Mouse (Mus musculus) lung, embryonic 16.5 days (tissue): Measurements from ENCODE around the gene Cdh23. TPM values are rescaled to one million over a fixed set of nuclear protein-coding genes. Genes with fewer than 3 reads are reported as not detected.
A peak's percentile ranks its signal among the peaks of the same experiment; 100 is the strongest.

ENCODE experiments used
- ATAC-seq: fragments of 200-750 bp; cut with Nextera tagmentation; 2 replicates; pipeline ENCODE4 v1.8.0; 2017; ENCODE audit warnings: low read depth, mild to moderate bottlenecking, moderate library complexity
- H3K27ac ChIP-seq: fragments of 300-500 bp; sonication (generic); 2 replicates; pipeline ENCODE4 v1.5.1; 2014; ENCODE audit warnings: mild to moderate bottlenecking, control low read depth, low read length
- H3K27me3 ChIP-seq: fragments of 300-500 bp; sonication (generic); 2 replicates; pipeline ENCODE4 v1.6.1; 2014; ENCODE audit warnings: low read depth, low read length, mixed read lengths; ENCODE audit not compliant: control insufficient read depth, insufficient read depth
- H3K36me3 ChIP-seq: fragments of 300-500 bp; sonication (generic); 2 replicates; pipeline ENCODE4 v1.6.1; 2014; ENCODE audit warnings: low read length; ENCODE audit not compliant: control insufficient read depth, insufficient read depth
- H3K4me1 ChIP-seq: fragments of 300-500 bp; sonication (generic); replicated peaks from 2 replicates; pipeline ENCODE4 v1.6.1; 2014; ENCODE audit warnings: low read length, mixed read lengths; ENCODE audit not compliant: control insufficient read depth, insufficient read depth
- H3K4me2 ChIP-seq: fragments of 300-500 bp; sonication (generic); 2 replicates; pipeline ENCODE4 v1.6.1; 2014; ENCODE audit warnings: low read depth, low read length, control low read depth
- H3K4me3 ChIP-seq: fragments of 300-500 bp; sonication (generic); 2 replicates; pipeline ENCODE4 v1.5.1; 2014; ENCODE audit warnings: mild to moderate bottlenecking, low read length, control low read depth
- H3K9ac ChIP-seq: fragments of 300-500 bp; sonication (generic); 2 replicates; pipeline ENCODE4 v1.6.1; 2014; ENCODE audit warnings: low read length, control low read depth
- H3K9me3 ChIP-seq: fragments of 300-500 bp; sonication (generic); 2 replicates; pipeline ENCODE4 v1.6.1; 2016; ENCODE audit warnings: low read length; ENCODE audit not compliant: control insufficient read depth
- WGBS: fragments of 180-500 bp; shearing (Covaris S2); extraction: QIAGEN DNeasy Blood & Tissue Kit; methylation state at CpG from one replicate; pipeline ENCODE4 v1.1.7; 2014; 5-methylcytosine and 5-hydroxymethylcytosine counted together
- polyA plus RNA-seq: library from polyadenylated mRNA; unstranded; fragments of >200 nt; fragmentation: Nextera tagmentation; extraction: Ambion mirVana; gene quantifications from 2 replicates; pipeline ENCODE4 v1.2.1, GENCODE M21; 2015

Cdh23 gene
- polyA plus RNA-seq, 1 experiment from 2014 or later: 0.34 TPM

DNA sequence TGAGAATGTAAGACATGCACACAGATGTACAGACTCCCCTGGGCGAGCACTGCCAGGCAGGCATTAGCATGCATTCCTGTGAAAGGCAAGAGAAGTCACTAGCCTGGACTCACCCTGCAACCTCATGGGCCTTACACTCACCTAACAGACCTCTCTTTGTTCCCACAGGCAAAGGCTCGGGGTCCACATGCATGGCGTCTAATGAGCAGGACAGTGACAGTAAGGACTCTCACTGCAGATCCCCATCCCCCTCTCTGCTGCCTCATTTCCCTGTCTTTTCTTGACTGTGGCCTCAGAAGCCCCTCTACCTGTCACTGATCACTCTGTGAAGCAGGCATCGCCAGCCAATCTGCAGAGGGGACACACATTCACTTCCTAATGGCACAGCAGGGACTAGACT, 337.5 kb downstream of the Cdh23 start:
- Histone ChIP-seq H3K9me3 (no peaks in the 10 kb centered on the region), H3K4me3 (no peak overlapping the region), H3K27ac (no peak overlapping the region), H3K4me1 (peaks cover 4% of the 10 kb centered on the region), H3K36me3 (no peaks in the 10 kb centered on the region), H3K27me3 (no peaks in the 10 kb centered on the region), H3K4me2 (no peak overlapping the region), H3K9ac (no peak overlapping the region)
- WGBS: 37% methylated on average over 4 of the region's 4 CpGs
- ATAC-seq: no peak

DNA sequence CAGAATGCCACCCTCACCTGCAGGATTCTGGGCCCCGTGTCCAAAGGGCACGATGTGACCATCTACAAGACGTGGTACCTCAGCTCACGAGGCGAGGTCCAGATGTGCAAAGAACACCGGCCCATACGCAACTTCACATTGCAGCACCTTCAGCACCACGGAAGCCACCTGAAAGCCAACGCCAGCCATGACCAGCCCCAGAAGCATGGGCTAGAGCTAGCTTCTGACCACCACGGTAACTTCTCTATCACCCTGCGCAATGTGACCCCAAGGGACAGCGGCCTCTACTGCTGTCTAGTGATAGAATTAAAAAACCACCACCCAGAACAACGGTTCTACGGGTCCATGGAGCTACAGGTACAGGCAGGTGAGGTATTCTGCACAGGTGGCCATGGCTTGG, 338.4 kb downstream of the Cdh23 start:
- no peak for ATAC-seq
- Histone ChIP-seq H3K9ac (no peak overlapping the region), H3K36me3 (no peaks in the 10 kb centered on the region), H3K4me3 (no peak overlapping the region), H3K27ac (no peak overlapping the region), H3K9me3 (no peaks in the 10 kb centered on the region), H3K4me1 (peaks cover 12% of the 10 kb centered on the region), H3K4me2 (no peak overlapping the region), H3K27me3 (no peaks in the 10 kb centered on the region)
- whole genome bisulfite sequencing: 92% methylated on average over 14 of the region's 14 CpGs

DNA sequence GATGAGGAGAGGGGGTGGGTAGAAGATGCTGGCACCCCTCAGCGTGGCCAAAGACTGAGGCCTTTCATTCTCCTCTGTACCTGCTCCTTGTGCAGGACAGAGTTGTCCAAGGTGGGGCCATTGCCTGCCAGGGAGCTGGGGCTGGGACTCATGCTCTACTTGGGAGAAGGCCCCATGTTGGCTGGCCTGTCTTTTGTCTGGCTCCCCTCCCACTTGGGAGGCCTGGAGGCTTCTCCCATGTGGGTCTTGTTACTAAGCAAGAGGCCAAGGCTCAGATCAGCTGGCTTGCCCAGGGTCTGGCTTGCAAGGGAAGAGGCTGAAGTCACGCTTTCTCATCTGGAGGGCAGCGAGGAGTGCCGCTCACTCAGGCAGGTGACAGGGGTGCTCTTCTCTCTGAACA, 338.8 kb downstream of the Cdh23 start:
- no peak overlapping the region for H3K27ac ChIP-seq

DNA sequence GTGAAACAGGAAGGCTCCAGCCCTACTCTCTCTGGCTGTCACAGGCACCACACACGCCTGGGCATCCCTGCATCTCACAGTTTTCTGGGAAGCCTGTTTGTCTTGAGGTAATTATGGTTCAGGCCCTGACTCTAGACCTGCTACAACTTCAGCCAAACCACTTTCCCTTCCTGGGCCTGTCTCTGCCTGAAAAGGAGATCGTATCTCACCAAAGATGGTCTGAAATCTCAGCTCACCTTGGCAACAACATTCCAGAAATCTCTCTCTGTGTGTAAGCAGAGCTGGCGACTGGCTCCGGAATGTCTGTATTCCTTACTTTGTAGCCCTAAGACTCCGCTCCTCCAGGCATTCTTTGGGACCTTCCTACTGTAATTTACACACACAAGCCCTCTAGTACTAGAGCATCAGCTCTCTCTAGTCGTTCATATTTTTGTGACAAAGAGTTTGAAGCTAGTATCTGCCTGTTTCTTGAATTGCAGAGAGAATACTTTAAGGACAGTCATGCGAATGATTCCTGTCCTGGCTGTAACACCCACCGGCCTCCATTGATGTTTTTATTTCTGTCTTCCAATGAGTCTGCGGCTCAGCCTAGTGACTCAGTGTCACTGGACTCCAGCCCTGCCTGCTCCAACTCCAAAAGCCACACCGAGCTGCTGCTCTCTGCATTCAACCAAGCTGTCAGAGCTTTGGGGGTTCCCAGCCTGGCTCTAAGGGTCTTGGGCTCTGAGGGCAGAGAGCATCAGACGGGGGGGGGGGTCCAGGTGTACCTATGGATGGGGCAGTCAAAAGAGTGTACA, 341.2 kb downstream of the Cdh23 start:
- 48% methylated on average over 11 of the region's 11 CpGs for WGBS
- no peaks in the 10 kb centered on the region for H3K36me3 ChIP-seq
- H3K9ac ChIP-seq: no peak overlapping the region
- no peak for ATAC-seq
- H3K4me1 ChIP-seq: peaks cover 28% of the 10 kb centered on the region
- no peaks in the 10 kb centered on the region for H3K9me3 ChIP-seq
- H3K4me2 ChIP-seq: no peak overlapping the region
- no peaks in the 10 kb centered on the region for H3K27me3 ChIP-seq
- H3K27ac ChIP-seq: no peak overlapping the region
- no peak overlapping the region for H3K4me3 ChIP-seq

More for the DNA sequence above, 338.8 kb downstream of the Cdh23 start:
- Histone ChIP-seq H3K4me2 (no peak overlapping the region), H3K27me3 (no peaks in the 10 kb centered on the region), H3K4me1 (peaks cover 15% of the 10 kb centered on the region), H3K4me3 (no peak overlapping the region), H3K9me3 (no peaks in the 10 kb centered on the region), H3K9ac (no peak overlapping the region), H3K36me3 (no peaks in the 10 kb centered on the region)
- no peak for ATAC-seq
- WGBS: 86% methylated on average over 4 of the region's 4 CpGs

DNA sequence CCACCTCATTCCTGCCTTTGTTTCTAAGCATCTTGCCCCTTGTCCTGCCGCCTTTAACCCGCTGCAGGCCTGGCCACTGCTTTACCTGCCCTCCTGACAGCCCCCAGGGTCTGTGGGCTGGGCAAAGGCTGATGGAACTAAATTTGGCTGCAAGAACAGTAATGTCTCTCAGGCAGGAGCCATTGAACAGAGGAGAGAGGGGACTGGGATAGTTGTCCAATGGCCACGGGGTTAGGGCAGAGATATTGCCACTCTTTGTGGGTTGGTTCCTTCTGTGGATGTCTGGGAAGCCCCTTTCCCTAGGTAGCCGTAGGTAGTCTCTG, 342.3 kb downstream of the Cdh23 start:
- no peaks in the 10 kb centered on the region for H3K36me3 ChIP-seq
- H3K4me2 ChIP-seq: no peak overlapping the region
- H3K9me3 ChIP-seq: no peaks in the 10 kb centered on the region
- H3K9ac ChIP-seq: no peak overlapping the region
- WGBS: 93% methylated on average over 4 of the region's 4 CpGs
- no peaks in the 10 kb centered on the region for H3K27me3 ChIP-seq
- no peak for ATAC-seq
- H3K27ac ChIP-seq: no peak overlapping the region
- H3K4me3 ChIP-seq: no peak overlapping the region
- peaks cover 37% of the 10 kb centered on the region for H3K4me1 ChIP-seq

DNA sequence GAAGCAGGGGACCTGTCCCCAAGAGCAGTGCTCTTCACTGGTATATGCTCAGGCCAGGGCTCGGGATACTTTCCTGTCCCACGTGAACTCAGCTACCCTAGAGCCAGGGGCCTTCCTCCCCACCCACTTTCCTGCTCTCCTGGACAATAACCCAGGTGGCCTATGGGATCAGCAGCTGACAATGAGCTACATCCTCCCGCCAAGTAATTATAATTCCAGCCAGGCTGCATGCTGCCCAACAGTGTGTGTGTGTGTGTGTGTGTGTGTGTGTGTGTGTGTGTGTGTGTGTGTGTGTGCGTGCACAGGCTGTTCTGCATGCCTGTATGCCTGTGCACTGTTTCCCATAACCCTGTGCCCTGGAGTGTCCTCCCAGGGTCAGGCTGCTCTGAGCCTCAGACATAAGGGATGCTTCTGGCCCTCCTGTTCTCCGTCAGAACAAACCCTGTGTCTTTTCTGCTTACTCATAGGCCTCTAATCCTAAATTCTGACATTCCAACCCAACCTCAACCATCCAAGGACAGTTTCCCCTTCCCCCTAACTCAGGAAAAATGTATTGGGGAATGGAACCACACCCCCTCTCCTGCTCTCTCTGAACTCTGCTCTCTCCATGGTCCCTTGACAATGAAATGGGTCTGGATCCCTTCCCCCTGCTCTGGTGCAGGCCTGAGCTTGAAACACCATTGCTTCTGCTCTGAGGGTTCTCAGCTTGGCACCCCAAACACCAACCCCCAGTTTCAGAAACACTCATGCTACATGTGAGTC, 342.9 kb downstream of the Cdh23 start:
- H3K4me1 ChIP-seq: peaks cover 43% of the 10 kb centered on the region
- ATAC-seq: no peak
- H3K4me2 ChIP-seq: no peak overlapping the region
- H3K27me3 ChIP-seq: no peaks in the 10 kb centered on the region
- WGBS: 65% methylated on average over 5 of the region's 5 CpGs
- no peaks in the 10 kb centered on the region for H3K9me3 ChIP-seq
- peak overlapping the region; percentile 96 for H3K27ac ChIP-seq
- H3K9ac ChIP-seq: no peak overlapping the region
- no peaks in the 10 kb centered on the region for H3K36me3 ChIP-seq
- no peak overlapping the region for H3K4me3 ChIP-seq

DNA sequence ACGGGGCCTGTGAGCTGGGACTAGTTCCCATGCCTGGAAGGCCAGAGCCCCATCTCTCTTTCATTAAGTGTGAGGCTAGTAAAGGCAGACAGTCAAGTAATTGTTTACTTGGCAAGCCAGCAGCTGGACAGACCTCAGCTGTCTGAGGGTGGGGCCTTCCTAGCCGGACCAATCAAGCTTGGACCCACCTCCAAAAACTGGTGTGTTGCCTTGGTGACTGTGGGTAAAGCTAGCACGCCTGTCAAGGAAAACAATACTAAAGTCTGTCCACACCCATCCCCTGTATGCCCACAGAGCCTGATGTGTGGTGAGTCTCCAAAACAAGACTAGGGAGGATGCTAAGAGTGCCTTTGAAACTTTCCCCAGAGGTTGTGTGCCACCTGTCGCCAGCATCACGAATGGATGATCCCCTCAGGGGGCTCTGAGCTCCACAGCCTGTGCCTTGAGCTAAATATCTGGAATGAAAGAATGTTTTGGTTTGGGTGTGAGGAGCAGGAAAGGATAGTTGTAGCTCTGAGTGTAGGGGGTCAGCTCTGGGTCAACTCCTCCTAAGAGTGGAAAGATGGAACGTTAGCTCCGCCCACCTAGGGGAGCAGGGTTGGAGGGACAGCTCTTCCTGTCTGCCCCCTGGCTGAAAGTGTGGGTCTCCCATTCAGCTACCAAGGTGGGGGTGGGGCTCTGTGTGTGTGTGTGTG, 344.4 kb downstream of the Cdh23 start:
- Histone ChIP-seq H3K4me2 (peak overlapping the region; percentile 33), H3K36me3 (no peaks in the 10 kb centered on the region), H3K4me1 (peaks cover 47% of the 10 kb centered on the region), H3K27me3 (no peaks in the 10 kb centered on the region), H3K9ac (peak overlapping the region; percentile 36; the same call in 1 of the 2 replicates), H3K9me3 (no peaks in the 10 kb centered on the region), H3K27ac (peak overlapping the region; percentile 96), H3K4me3 (0 out of 2 replicates have a peak overlapping the region, but pooled peaks have one; percentile 11)
- peak; percentile 88 for ATAC-seq
- WGBS: 16% methylated on average over 7 of the region's 7 CpGs

DNA sequence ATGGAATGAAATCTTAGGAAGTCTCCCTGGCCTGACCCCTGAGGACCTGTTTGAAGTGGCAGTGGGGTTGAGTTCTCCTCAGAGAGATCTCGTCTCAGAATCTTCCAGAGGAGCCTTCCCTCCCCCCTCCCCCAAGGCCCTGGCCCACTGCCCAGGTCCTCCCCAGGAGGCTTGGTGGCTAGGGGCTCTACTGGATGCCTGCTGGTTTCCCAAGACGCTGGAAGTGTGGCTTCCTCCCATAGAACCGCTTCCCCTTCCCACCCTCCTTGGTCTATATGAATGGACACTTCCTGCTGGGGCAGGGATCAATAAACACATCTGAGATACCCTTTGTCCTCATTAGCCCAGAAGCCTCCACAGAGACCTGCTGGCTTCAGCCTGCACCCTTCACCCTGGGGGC, 345.0 kb downstream of the Cdh23 start:
- peak overlapping the region; percentile 36 for H3K9ac ChIP-seq
- H3K27ac ChIP-seq: peak overlapping the region; percentile 96
- 7% methylated on average over 3 of the region's 3 CpGs for WGBS
- H3K36me3 ChIP-seq: no peaks in the 10 kb centered on the region
- H3K27me3 ChIP-seq: no peaks in the 10 kb centered on the region
- H3K4me3 ChIP-seq: peak overlapping the region; percentile 11; the same call in 1 of the 2 replicates
- peak; percentile 58 for ATAC-seq
- H3K9me3 ChIP-seq: no peaks in the 10 kb centered on the region
- peak overlapping the region; percentile 33 for H3K4me2 ChIP-seq
- H3K4me1 ChIP-seq: peaks cover 52% of the 10 kb centered on the region

DNA sequence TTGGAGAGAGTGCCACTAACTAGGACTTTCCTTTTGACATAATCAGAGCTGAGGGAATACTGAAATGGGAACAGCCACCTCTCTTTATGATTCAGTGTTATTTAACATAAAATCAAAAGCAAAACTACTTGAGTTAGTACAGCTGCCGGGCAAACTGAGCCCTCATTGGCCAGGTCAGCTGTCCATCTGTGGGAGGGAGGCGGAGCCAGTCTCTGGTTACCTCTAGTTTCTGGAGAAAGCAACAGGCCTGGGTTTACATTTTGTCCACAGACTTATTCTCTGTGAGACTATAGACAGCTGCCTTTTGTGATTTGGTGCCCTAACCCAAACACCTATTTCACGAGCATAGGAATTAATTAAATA, 345.5 kb downstream of the Cdh23 start:
- Histone ChIP-seq H3K4me3 (peak overlapping the region; percentile 7; the same call in 1 of the 2 replicates), H3K9me3 (no peaks in the 10 kb centered on the region), H3K4me2 (peak overlapping the region; percentile 33), H3K27ac (peak overlapping the region; percentile 96), H3K36me3 (no peaks in the 10 kb centered on the region), H3K4me1 (peaks cover 53% of the 10 kb centered on the region), H3K9ac (no peak overlapping the region; the same call in 1 of the 2 replicates), H3K27me3 (no peaks in the 10 kb centered on the region)
- 12% methylated on average over 3 of the region's 3 CpGs for WGBS
- peak; percentile 61 for ATAC-seq
